Mouse (Mus musculus) C2C12 (cell line): Measurements from ENCODE around the gene Nfatc4.

Experiments
- CEBPB ChIP-seq: IDR thresholded peaks from one replicate; pipeline ENCODE4 v1.6.1; 2011; ENCODE audit warnings: low read depth, mild to moderate bottlenecking, control low read depth, moderate library complexity
- CTCF ChIP-seq: IDR thresholded peaks from one replicate; pipeline ENCODE4 v1.5.1; 2011; ENCODE audit not compliant: control insufficient read depth, insufficient read depth, insufficient read length

DNA sequence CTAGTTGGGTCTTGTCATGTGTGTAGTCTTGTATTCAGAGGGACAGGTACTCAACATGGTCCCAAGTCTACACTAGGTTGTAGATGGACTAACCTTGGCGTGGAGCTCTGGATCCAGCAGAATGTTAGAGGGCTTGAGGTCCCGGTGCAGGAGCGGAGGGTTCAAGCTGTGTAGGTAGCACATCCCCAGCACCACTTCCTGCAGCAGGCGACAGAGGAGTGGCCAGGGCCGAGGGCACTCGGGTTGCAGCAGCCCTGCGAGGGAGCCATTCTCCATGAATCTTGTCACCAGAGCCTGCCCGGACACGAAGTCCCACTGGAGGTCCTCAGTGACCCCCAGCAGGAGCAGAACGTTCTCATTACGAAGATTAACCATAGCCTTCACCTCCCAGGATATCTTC is 35.2 kb upstream of the Nfatc4 start:
- no peak for TF ChIP-seq CTCF
- TF ChIP-seq CEBPB: no peak
